Mouse (Mus musculus) monocyte, adult 2 months (primary cell): ENCODE measurements around the gene Fam89b.
A peak's percentile ranks its signal among the peaks of the same experiment; 100 is the strongest.
"Not testable (repeated sequence)": the region's sequence is repeated elsewhere in the genome, so short reads cannot be mapped to it uniquely, and the experiment has no call there.

Experiments used
- DNase-seq, 2 experiments: peaks; one replicate each; pipeline ENCODE4 v3.0.0; 2022; ENCODE audit warnings: low spot score in 2 of 2, low read depth in 1 of 2

Gene Fam89b

GRCm38 (mm10) chr19:5713730-5714129 lies 15.7 kb downstream of the Fam89b start:
- DNase-seq, result no peak

- DNase-seq, result no peak
These were observed 16.2 kb downstream of the Fam89b start for GRCm38 (mm10) chr19:5713255-5713654.

GRCm38 (mm10) chr19:5711907-5712460 lies 17.5 kb downstream of the Fam89b start:
- peak; percentile 70 to 77 for DNase-seq

- no peak for DNase-seq
These were observed 18.2 kb downstream of the Fam89b start for GRCm38 (mm10) chr19:5711218-5711617.

GRCm38 (mm10) chr19:5710581-5710980 lies 18.9 kb downstream of the Fam89b start:
- DNase-seq, result no peak

GRCm38 (mm10) chr19:5710068-5710467 lies 19.4 kb downstream of the Fam89b start:
- DNase-seq, result no peak

GRCm38 (mm10) chr19:5704801-5705571 lies 24.5 kb downstream of the Fam89b start:
- DNase-seq, result no peak

- DNase-seq, result no peak
These were observed 25.2 kb downstream of the Fam89b start, which contains the start of gene Kcnk7 for GRCm38 (mm10) chr19:5704163-5704800. Kcnk7 (plus strand) TSS chr19:5704367.

- no peak for DNase-seq
These were observed 33.5 kb downstream of the Fam89b start for GRCm38 (mm10) chr19:5695849-5696462.

- no peak for DNase-seq
These were observed 35.7 kb downstream of the Fam89b start for GRCm38 (mm10) chr19:5693801-5694200.

- no peak for DNase-seq
These were observed 36.5 kb downstream of the Fam89b start for GRCm38 (mm10) chr19:5692913-5693396.

GRCm38 (mm10) chr19:5692086-5692912 lies 37.2 kb downstream of the Fam89b start:
- peak in 1 of 2 experiments; percentile 37 for DNase-seq

GRCm38 (mm10) chr19:5691601-5692000 lies 37.9 kb downstream of the Fam89b start:
- no peak for DNase-seq

- DNase-seq, result no peak
These were observed 39.1 kb downstream of the Fam89b start for GRCm38 (mm10) chr19:5690343-5690735.

GRCm38 (mm10) chr19:5689565-5690342 lies 39.7 kb downstream of the Fam89b start:
- peak; percentile 71 to 81 for DNase-seq

- no peak for DNase-seq
These were observed 40.4 kb downstream of the Fam89b start for GRCm38 (mm10) chr19:5689088-5689428.

GRCm38 (mm10) chr19:5688200-5689087 lies 41.0 kb downstream of the Fam89b start, which contains the start of the genes Map3k11 and Pcnx3:
Map3k11 (plus strand) TSS chr19:5688742.
Pcnx3 (minus strand) TSS chr19:5688908.
- peak; percentile 93 to 94 for DNase-seq

- DNase-seq, result no peak
These were observed 41.7 kb downstream of the Fam89b start for GRCm38 (mm10) chr19:5687738-5688137.

GRCm38 (mm10) chr19:5686954-5687353 lies 42.5 kb downstream of the Fam89b start:
- DNase-seq, result not testable (repeated sequence)
